Mouse (Mus musculus) liver, embryonic 14.5 days (tissue): ENCODE measurements at regions not wholly inside any gene's neighbourhood (a gene's known extent, or its start where the extent isn't known, plus 50 kb on each side); places are given as distances from the start of the nearest gene placed in this dataset.

Experiments
- ATAC-seq: fragments of 200-750 bp; cut with Nextera tagmentation; 2 replicates; pipeline ENCODE4 v1.8.0; 2017; ENCODE audit warnings: moderate number of reproducible peaks, mild to moderate bottlenecking, moderate library complexity; ENCODE audit not compliant: insufficient read depth
- DNase-seq, 3 experiments: peaks; one replicate each; pipeline ENCODE4 v3.0.0-alpha.2; 2012 to 2013; ENCODE audit warnings: low read depth in 3 of 3, low spot score in 3 of 3
- H3K27ac ChIP-seq: fragments of 300-500 bp; sonication (generic); 2 replicates; pipeline ENCODE4 v1.5.1; 2014; ENCODE audit warnings: moderate library complexity, mild to moderate bottlenecking, control low read depth, inconsistent platforms
- H3K27me3 ChIP-seq: fragments of 300-500 bp; sonication (generic); 2 replicates; pipeline ENCODE4 v1.6.1; 2014; ENCODE audit warnings: mild to moderate bottlenecking, low read length, moderate library complexity; ENCODE audit not compliant: control insufficient read depth, insufficient read depth
- H3K36me3 ChIP-seq: fragments of 300-500 bp; sonication (generic); replicated peaks from 2 replicates; pipeline ENCODE4 v1.6.1; 2014; ENCODE audit warnings: low read depth; ENCODE audit not compliant: control insufficient read depth, insufficient read depth
- H3K4me1 ChIP-seq, 2 experiments: fragments of 200-500 bp in 1 of 2; fragments of 300-500 bp in 1 of 2; sonication (generic) in 1 of 2; replicated peaks; 2 replicates each; pipeline ENCODE4 v1.6.1; 2012 to 2014; ENCODE audit warnings: antibody characterized with exemption in 1 of 2, inconsistent platforms in 1 of 2, low read length in 1 of 2; ENCODE audit not compliant: control insufficient read depth in 2 of 2, insufficient read depth in 2 of 2
- H3K4me2 ChIP-seq: fragments of 300-500 bp; sonication (generic); 2 replicates; pipeline ENCODE4 v1.6.1; 2014; ENCODE audit warnings: low read depth, mild to moderate bottlenecking, control low read depth, moderate library complexity
- H3K4me3 ChIP-seq, 2 experiments: fragments of 200-500 bp in 1 of 2; fragments of 300-500 bp in 1 of 2; sonication (generic) in 1 of 2; 2 replicates each; pipeline ENCODE4 v1.5.1; 2012 to 2014; ENCODE audit warnings: low read depth in 2 of 2, low read length in 2 of 2, mild to moderate bottlenecking in 2 of 2, control low read depth in 1 of 2, inconsistent platforms in 1 of 2, moderate library complexity in 1 of 2; ENCODE audit not compliant: insufficient read depth in 1 of 2
- H3K9ac ChIP-seq: fragments of 300-500 bp; sonication (generic); replicated peaks from 2 replicates; pipeline ENCODE4 v1.6.1; 2014; ENCODE audit warnings: mild to moderate bottlenecking, control low read depth, moderate library complexity
- H3K9me3 ChIP-seq: fragments of 300-500 bp; sonication (generic); 2 replicates; pipeline ENCODE4 v1.6.1; 2016; ENCODE audit warnings: low read length, mixed read lengths; ENCODE audit not compliant: control insufficient read depth
- CTCF ChIP-seq: IDR thresholded peaks from 2 replicates; pipeline ENCODE4 v1.5.1; 2016; ENCODE audit warnings: antibody characterized with exemption, low read depth, control low read depth
- EP300 ChIP-seq: IDR thresholded peaks from 2 replicates; pipeline ENCODE4 v1.6.1; 2016; ENCODE audit warnings: antibody characterized with exemption, low read depth
- WGBS: fragments of 180-500 bp; shearing (Covaris S2); extraction: QIAGEN DNeasy Blood & Tissue Kit; methylation state at CpG from one replicate; pipeline ENCODE4 v1.1.7; 2014; ENCODE audit not compliant: insufficient replicate concordance; 5-methylcytosine and 5-hydroxymethylcytosine counted together

DNA sequence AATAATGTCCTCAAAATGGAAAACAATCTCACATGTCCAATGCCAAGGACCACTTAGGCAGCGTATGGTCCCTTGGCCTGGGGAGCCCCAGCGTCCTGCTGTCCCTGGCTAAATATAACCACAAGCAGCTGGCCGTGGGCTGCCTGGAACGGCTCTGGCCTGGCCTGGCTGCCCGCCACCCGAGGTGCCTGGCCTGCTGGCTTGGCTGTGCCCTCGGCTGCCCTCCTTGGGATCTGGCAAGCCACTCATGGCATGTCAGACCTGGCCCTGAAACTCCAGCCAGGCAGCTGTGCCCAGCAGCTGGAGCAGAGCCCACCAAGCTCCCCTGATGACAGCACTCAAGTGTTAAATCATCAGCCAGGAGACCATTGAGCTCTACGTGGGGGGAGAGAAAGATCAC, 122.9 kb downstream of the Plxna1 start:
- Histone ChIP-seq H3K9ac (no peak overlapping the region), H3K9me3 (no peaks in the 10 kb centered on the region), H3K4me3 (no peak overlapping the region), H3K4me2 (no peak overlapping the region), H3K27ac (no peak overlapping the region), H3K27me3 (no peaks in the 10 kb centered on the region), H3K4me1 (no peaks in the 10 kb centered on the region), H3K36me3 (no peaks in the 10 kb centered on the region)
- TF ChIP-seq EP300, result no peak
- TF ChIP-seq CTCF, result no peak
- ATAC-seq, result no peak
- no peak for DNase-seq
- WGBS, result 41% methylated on average over 8 of the region's 8 CpGs

- no peaks in the 10 kb centered on the region for H3K4me1 ChIP-seq
- no peak for ATAC-seq
- no peaks in the 10 kb centered on the region for H3K9me3 ChIP-seq
- H3K9ac ChIP-seq, result no peak overlapping the region
- H3K27ac ChIP-seq, result no peak overlapping the region
- H3K36me3 ChIP-seq, result no peaks in the 10 kb centered on the region
- 15% methylated on average over 4 of the region's 4 CpGs for WGBS
- H3K4me3 ChIP-seq, result no peak overlapping the region
- H3K4me2 ChIP-seq, result no peak overlapping the region
- DNase-seq, result no peak
- no peaks in the 10 kb centered on the region for H3K27me3 ChIP-seq
- no peak for TF ChIP-seq EP300
- TF ChIP-seq CTCF, result no peak
These were observed 122.2 kb downstream of the Plxna1 start for GRCm38 (mm10) chr6:89240168-89240705.

GRCm38 (mm10) chr6:89242371-89243288, 119.8 kb downstream of the Plxna1 start:
- TF ChIP-seq CTCF, result no peak
- TF ChIP-seq EP300, result no peak
- H3K4me1 ChIP-seq, result no peaks in the 10 kb centered on the region
- H3K4me2 ChIP-seq, result no peak overlapping the region
- H3K27ac ChIP-seq, result no peak overlapping the region
- H3K27me3 ChIP-seq, result no peaks in the 10 kb centered on the region
- ATAC-seq, result no peak
- no peak for DNase-seq
- H3K36me3 ChIP-seq, result no peaks in the 10 kb centered on the region
- H3K9me3 ChIP-seq, result no peaks in the 10 kb centered on the region
- 31% methylated on average over 18 of the region's 18 CpGs for WGBS
- H3K9ac ChIP-seq, result no peak overlapping the region
- H3K4me3 ChIP-seq, result no peak overlapping the region

DNA sequence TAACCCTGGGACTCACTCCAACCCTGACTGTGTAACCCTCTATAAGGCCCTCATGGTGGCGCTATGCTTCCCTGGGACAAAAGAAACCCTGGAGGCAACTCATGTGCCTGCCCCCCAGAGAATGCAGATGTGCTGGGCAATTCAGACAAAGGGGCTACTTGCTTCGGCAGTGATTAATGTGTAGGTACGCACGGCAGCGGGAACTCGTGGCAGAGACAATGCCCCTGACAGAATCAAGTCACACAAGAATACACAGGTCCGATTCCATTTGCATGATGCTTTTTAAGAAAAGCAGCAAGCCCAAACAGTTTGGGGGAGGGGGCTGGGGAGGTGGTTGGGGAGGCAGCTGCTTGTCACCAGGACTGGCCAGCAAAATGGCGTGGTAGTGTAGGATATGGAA, 116.9 kb downstream of the Plxna1 start:
- no peak overlapping the region for H3K4me2 ChIP-seq
- no peaks in the 10 kb centered on the region for H3K36me3 ChIP-seq
- no peak overlapping the region for H3K9ac ChIP-seq
- ATAC-seq (no peak), DNase-seq (no peak)
- WGBS, result 63% methylated on average over 8 of the region's 8 CpGs
- TF ChIP-seq EP300, result no peak
- no peak for TF ChIP-seq CTCF
- H3K27me3 ChIP-seq, result no peaks in the 10 kb centered on the region
- no peaks in the 10 kb centered on the region for H3K9me3 ChIP-seq
- H3K4me3 ChIP-seq, result no peak overlapping the region
- no peak overlapping the region for H3K27ac ChIP-seq
- H3K4me1 ChIP-seq, result no peaks in the 10 kb centered on the region

GRCm38 (mm10) chr6:89246261-89246660, 116.2 kb downstream of the Plxna1 start:
- Histone ChIP-seq H3K4me1 (no peaks in the 10 kb centered on the region), H3K9ac (no peak overlapping the region), H3K4me2 (no peak overlapping the region), H3K27ac (no peak overlapping the region), H3K36me3 (no peaks in the 10 kb centered on the region), H3K4me3 (no peak overlapping the region), H3K9me3 (no peaks in the 10 kb centered on the region), H3K27me3 (no peaks in the 10 kb centered on the region)
- no peak for DNase-seq
- WGBS, result 58% methylated on average over 5 of the region's 5 CpGs
- TF ChIP-seq EP300 (no peak), CTCF (no peak)
- no peak for ATAC-seq
